Mouse (Mus musculus) midbrain, embryonic 15.5 days (tissue): ENCODE measurements around the gene Itga7. TPM values are rescaled to one million over a fixed set of nuclear protein-coding genes. Genes with fewer than 3 reads are reported as not detected.
A peak's percentile ranks its signal among the peaks of the same experiment; 100 is the strongest.

Source experiments
- ATAC-seq: fragments of 200-750 bp; cut with Nextera tagmentation; replicated peaks from 2 replicates; pipeline ENCODE4 v1.8.0; 2017; ENCODE audit warnings: moderate TSS enrichment
- H3K27ac ChIP-seq: fragments of 300-500 bp; sonication (generic); 2 replicates; pipeline ENCODE4 v1.5.1; 2015; ENCODE audit warnings: mild to moderate bottlenecking, inconsistent platforms
- H3K27me3 ChIP-seq: fragments of 300-500 bp; sonication (generic); replicated peaks from 2 replicates; pipeline ENCODE4 v1.6.1; 2015; ENCODE audit warnings: inconsistent platforms
- H3K36me3 ChIP-seq: fragments of 300-500 bp; sonication (generic); replicated peaks from 2 replicates; pipeline ENCODE4 v1.6.1; 2015; ENCODE audit warnings: inconsistent platforms
- H3K4me1 ChIP-seq: fragments of 300-500 bp; sonication (generic); 2 replicates; pipeline ENCODE4 v1.6.1; 2015; ENCODE audit warnings: inconsistent platforms
- H3K4me2 ChIP-seq: fragments of 300-500 bp; sonication (generic); 2 replicates; pipeline ENCODE4 v1.6.1; 2015; ENCODE audit warnings: inconsistent platforms, mild to moderate bottlenecking, moderate library complexity
- H3K4me3 ChIP-seq: fragments of 300-500 bp; sonication (generic); 2 replicates; pipeline ENCODE4 v1.5.1; 2015; ENCODE audit warnings: mild to moderate bottlenecking, inconsistent platforms
- H3K9ac ChIP-seq: fragments of 300-500 bp; sonication (generic); 2 replicates; pipeline ENCODE4 v1.6.1; 2015; ENCODE audit warnings: mild to moderate bottlenecking, inconsistent platforms
- H3K9me3 ChIP-seq: fragments of 300-500 bp; sonication (generic); 2 replicates; pipeline ENCODE4 v1.6.1; 2016; ENCODE audit warnings: inconsistent platforms
- WGBS: fragments of 180-500 bp; shearing (Covaris S2); methylation state at CpG from one replicate; pipeline ENCODE4 v1.1.7; 2015; ENCODE audit warnings: mixed read lengths; 5-methylcytosine and 5-hydroxymethylcytosine counted together
- polyA plus RNA-seq: library from polyadenylated mRNA; unstranded; fragments of >200 nt; fragmentation: Nextera tagmentation; extraction: Ambion mirVana; gene quantifications from 2 replicates; pipeline ENCODE4 v1.2.1, GENCODE M21; 2015

Itga7 gene
- polyA plus RNA-seq, 1 experiment from 2014 or later, result 5.1 TPM

GRCm38 (mm10) chr10:128923013-128923691, 10.5 kb upstream of the Itga7 start:
- Histone ChIP-seq H3K27ac (peak overlapping the region; percentile 92), H3K4me2 (peak overlapping the region; percentile 71), H3K36me3 (no peaks in the 10 kb centered on the region), H3K27me3 (0 out of 2 replicates have a peak, but pooled peaks cover under 1% of the 10 kb centered on the region), H3K9ac (peak overlapping the region; percentile 89), H3K9me3 (no peaks in the 10 kb centered on the region), H3K4me1 (peaks cover 22% of the 10 kb centered on the region), H3K4me3 (peak overlapping the region; percentile 69)
- WGBS, result under 1% methylated on average over 42 of the region's 42 CpGs
- ATAC-seq, result peak; percentile 96

GRCm38 (mm10) chr10:128923935-128924334, 9.7 kb upstream of the Itga7 start, which contains the start of gene Bloc1s1:
Bloc1s1 (minus strand) TSS chr10:128924035.
- WGBS, result 65% methylated on average over 9 of the region's 9 CpGs
- H3K4me2 ChIP-seq, result peak within 1 kb of the TSS; percentile 71
- H3K36me3 ChIP-seq, result no peaks in the 10 kb centered on the region
- H3K27me3 ChIP-seq, result peaks cover 8% of the 10 kb centered on the region; the same call in 1 of the 2 replicates
- ATAC-seq, result no peak
- H3K9ac ChIP-seq, result peak within 1 kb of the TSS; percentile 89
- peak within 1 kb of the TSS; percentile 69 for H3K4me3 ChIP-seq
- H3K27ac ChIP-seq, result peak within 1 kb of the TSS; percentile 92
- peaks cover 26% of the 10 kb centered on the region for H3K4me1 ChIP-seq
- no peaks in the 10 kb centered on the region for H3K9me3 ChIP-seq

GRCm38 (mm10) chr10:128928356-128928755, 5.3 kb upstream of the Itga7 start:
- no peak overlapping the region for H3K27ac ChIP-seq
- no peak overlapping the region for H3K4me3 ChIP-seq
- no peak overlapping the region for H3K4me2 ChIP-seq
- peaks cover 38% of the 10 kb centered on the region for H3K27me3 ChIP-seq
- H3K4me1 ChIP-seq, result peaks cover 16% of the 10 kb centered on the region
- no peaks in the 10 kb centered on the region for H3K36me3 ChIP-seq
- H3K9me3 ChIP-seq, result no peaks in the 10 kb centered on the region
- no peak for ATAC-seq
- H3K9ac ChIP-seq, result no peak overlapping the region
- 23% methylated on average over 4 of the region's 4 CpGs for WGBS

- H3K36me3 ChIP-seq, result no peaks in the 10 kb centered on the region
- no peak overlapping the region for H3K4me2 ChIP-seq
- no peaks in the 10 kb centered on the region for H3K9me3 ChIP-seq
- no peak overlapping the region for H3K27ac ChIP-seq
- ATAC-seq, result no peak
- no peak overlapping the region for H3K9ac ChIP-seq
- 65% methylated on average over 7 of the region's 7 CpGs for WGBS
- peaks cover 49% of the 10 kb centered on the region for H3K27me3 ChIP-seq
- peaks cover 14% of the 10 kb centered on the region for H3K4me1 ChIP-seq
- no peak overlapping the region for H3K4me3 ChIP-seq
Observed at GRCm38 (mm10) chr10:128929638-128930378, 3.8 kb upstream of the Itga7 start.

GRCm38 (mm10) chr10:128931441-128931840, 2.2 kb upstream of the Itga7 start:
- WGBS, result 66% methylated on average over 2 of the region's 2 CpGs
- ATAC-seq, result no peak
- H3K9me3 ChIP-seq, result no peaks in the 10 kb centered on the region
- no peak overlapping the region for H3K4me3 ChIP-seq
- peaks cover 14% of the 10 kb centered on the region for H3K4me1 ChIP-seq
- no peaks in the 10 kb centered on the region for H3K36me3 ChIP-seq
- H3K4me2 ChIP-seq, result no peak overlapping the region
- no peak overlapping the region for H3K9ac ChIP-seq
- peaks cover 65% of the 10 kb centered on the region for H3K27me3 ChIP-seq
- no peak overlapping the region for H3K27ac ChIP-seq

- peak overlapping the region; percentile 40; the same call in 1 of the 2 replicates for H3K9ac ChIP-seq
- WGBS, result 3% methylated on average over 21 of the region's 21 CpGs
- no peak overlapping the region for H3K27ac ChIP-seq
- H3K4me3 ChIP-seq, result peak overlapping the region; percentile 45
- H3K9me3 ChIP-seq, result no peaks in the 10 kb centered on the region
- no peaks in the 10 kb centered on the region for H3K36me3 ChIP-seq
- ATAC-seq, result peak; percentile 51
- peak overlapping the region; percentile 88 for H3K4me2 ChIP-seq
- H3K27me3 ChIP-seq, result peaks cover 57% of the 10 kb centered on the region
- peaks cover 10% of the 10 kb centered on the region for H3K4me1 ChIP-seq
Observed at GRCm38 (mm10) chr10:128933976-128934721, 531 bp downstream of the Itga7 start.

- Histone ChIP-seq H3K27me3 (peaks cover 51% of the 10 kb centered on the region), H3K4me2 (peak overlapping the region; percentile 88; the same call in 1 of the 2 replicates), H3K27ac (no peak overlapping the region), H3K4me1 (peaks cover 10% of the 10 kb centered on the region), H3K9me3 (no peaks in the 10 kb centered on the region), H3K36me3 (no peaks in the 10 kb centered on the region), H3K9ac (no peak overlapping the region), H3K4me3 (no peak overlapping the region; the same call in 1 of the 2 replicates)
- WGBS, result 60% methylated on average over 7 of the region's 7 CpGs
- no peak for ATAC-seq
Observed at GRCm38 (mm10) chr10:128934997-128935787, 1.6 kb downstream of the Itga7 start.

GRCm38 (mm10) chr10:128935826-128936440, 2.3 kb downstream of the Itga7 start:
- H3K9ac ChIP-seq, result no peak overlapping the region
- H3K4me1 ChIP-seq, result peaks cover 10% of the 10 kb centered on the region
- WGBS, result 72% methylated on average over 8 of the region's 8 CpGs
- H3K9me3 ChIP-seq, result no peaks in the 10 kb centered on the region
- H3K27me3 ChIP-seq, result peaks cover 50% of the 10 kb centered on the region
- ATAC-seq, result no peak
- H3K4me2 ChIP-seq, result no peak overlapping the region
- no peak overlapping the region for H3K27ac ChIP-seq
- no peaks in the 10 kb centered on the region for H3K36me3 ChIP-seq
- no peak overlapping the region for H3K4me3 ChIP-seq

- peaks cover 31% of the 10 kb centered on the region for H3K27me3 ChIP-seq
- H3K4me1 ChIP-seq, result peaks cover 10% of the 10 kb centered on the region
- H3K9ac ChIP-seq, result no peak overlapping the region
- H3K36me3 ChIP-seq, result no peaks in the 10 kb centered on the region
- WGBS, result 77% methylated on average over 12 of the region's 12 CpGs
- no peak for ATAC-seq
- H3K9me3 ChIP-seq, result no peaks in the 10 kb centered on the region
- no peak overlapping the region for H3K27ac ChIP-seq
- no peak overlapping the region for H3K4me2 ChIP-seq
- H3K4me3 ChIP-seq, result no peak overlapping the region
Observed at GRCm38 (mm10) chr10:128937756-128938390, 4.3 kb downstream of the Itga7 start.

- Histone ChIP-seq H3K36me3 (no peaks in the 10 kb centered on the region), H3K27me3 (peaks cover 26% of the 10 kb centered on the region), H3K4me3 (no peak overlapping the region), H3K9ac (no peak overlapping the region), H3K4me1 (peaks cover 6% of the 10 kb centered on the region), H3K9me3 (no peaks in the 10 kb centered on the region), H3K4me2 (no peak overlapping the region), H3K27ac (no peak overlapping the region)
- WGBS, result 81% methylated on average over 9 of the region's 9 CpGs
- ATAC-seq, result no peak
Observed at GRCm38 (mm10) chr10:128938457-128938856, 4.8 kb downstream of the Itga7 start.

GRCm38 (mm10) chr10:128938974-128939373, 5.4 kb downstream of the Itga7 start:
- Histone ChIP-seq H3K9ac (no peak overlapping the region), H3K27me3 (peaks cover 22% of the 10 kb centered on the region), H3K4me1 (peaks cover 1% of the 10 kb centered on the region), H3K27ac (no peak overlapping the region), H3K36me3 (no peaks in the 10 kb centered on the region), H3K4me3 (no peak overlapping the region), H3K9me3 (no peaks in the 10 kb centered on the region), H3K4me2 (no peak overlapping the region)
- ATAC-seq, result no peak
- WGBS, result 71% methylated on average over 5 of the region's 5 CpGs
